Mouse (Mus musculus) small intestine, adult 2 months (tissue): ENCODE results near the gene Srgap2.

Experiments used
- CTCF ChIP-seq: fragments of 200-500 bp; IDR thresholded peaks from 2 replicates; pipeline ENCODE4 v1.5.1; 2012; ENCODE audit warnings: low read depth, mild to moderate bottlenecking, control low read depth, inconsistent platforms, low read length, moderate library complexity, mixed read lengths; ENCODE audit not compliant: insufficient replicate concordance, insufficient read length; ENCODE audit errors: extremely low read depth
- POLR2A ChIP-seq: fragments of 200-500 bp; IDR thresholded peaks from 2 replicates; pipeline ENCODE4 v1.6.1; 2012; ENCODE audit warnings: low read depth, mild to moderate bottlenecking, control low read depth, inconsistent platforms, low read length, moderate library complexity

DNA sequence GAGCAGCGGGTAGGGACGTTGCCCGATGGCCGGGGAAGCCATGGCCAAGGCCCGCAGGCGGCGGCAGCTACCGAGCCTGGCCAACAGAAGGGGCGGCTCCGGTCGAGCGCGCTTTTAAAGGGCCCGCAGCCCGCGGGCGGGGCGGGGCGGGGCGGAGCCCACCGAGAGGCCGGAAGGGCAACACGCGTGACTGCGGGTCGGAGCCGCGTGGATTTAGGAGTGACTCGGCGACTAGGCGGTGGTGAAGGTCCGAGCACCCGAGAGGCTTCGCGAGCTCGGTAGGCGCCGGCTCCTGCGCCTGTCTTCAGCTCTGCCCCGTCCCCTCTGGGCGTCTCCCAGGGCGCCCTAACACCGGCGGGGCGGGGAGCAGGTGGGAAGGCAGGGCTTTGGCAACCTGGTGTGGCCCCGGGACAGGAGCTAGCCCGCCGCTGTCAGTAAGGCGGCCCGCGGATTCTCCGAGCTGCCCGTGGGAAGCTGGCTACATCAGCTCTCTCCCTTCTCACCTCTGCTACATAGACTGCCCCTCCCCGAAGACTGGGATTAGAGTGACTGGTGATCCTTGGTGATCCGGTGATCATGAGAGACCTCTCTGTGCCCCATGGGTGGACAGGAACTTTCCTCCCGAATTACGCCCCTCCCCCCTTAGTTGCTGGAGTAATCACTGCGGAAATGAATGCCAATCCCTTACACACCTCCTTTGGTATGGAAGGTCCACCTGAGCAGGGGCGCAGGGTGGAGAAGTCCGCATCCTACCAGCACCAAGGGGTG lies 281.9 kb downstream of the Srgap2 start, which contains the start of gene Rassf5:
- TF ChIP-seq POLR2A (no peak), CTCF (no peak)
